Mouse (Mus musculus): Measurements from ENCODE around the gene Carmil1. TPM values are rescaled to one million over a fixed set of nuclear protein-coding genes. Genes with fewer than 3 reads are reported as not detected.

Gene Carmil1
- total RNA-seq, 2 experiments from 2014 or later: 49.3 to 52.8 TPM

Other genes starting within 250 kb of the Carmil1 start
- gene Cmah, start 46.6 kb upstream of the Carmil1 start, total RNA-seq (2021): under 1 TPM; 0.41 to 0.62 TPM

All from layer of hippocampus, postnatal 14 days (tissue).